Mouse (Mus musculus) C3H10T1/2 (cell line): ENCODE measurements around the gene Bex6. TPM values are rescaled to one million over a fixed set of nuclear protein-coding genes. Genes with fewer than 3 reads are reported as not detected.

ENCODE experiments used
- polyA plus RNA-seq, 2 experiments: library from polyadenylated mRNA; unstranded; fragments of >200 nt; fragmentation: generic; extraction: Trizol; gene quantifications; one replicate each; pipeline ENCODE4 v1.2.1; 2012; ENCODE audit warnings: missing spikeins in 2 of 2

Bex6 gene
- not detected for polyA plus RNA-seq

DNA sequence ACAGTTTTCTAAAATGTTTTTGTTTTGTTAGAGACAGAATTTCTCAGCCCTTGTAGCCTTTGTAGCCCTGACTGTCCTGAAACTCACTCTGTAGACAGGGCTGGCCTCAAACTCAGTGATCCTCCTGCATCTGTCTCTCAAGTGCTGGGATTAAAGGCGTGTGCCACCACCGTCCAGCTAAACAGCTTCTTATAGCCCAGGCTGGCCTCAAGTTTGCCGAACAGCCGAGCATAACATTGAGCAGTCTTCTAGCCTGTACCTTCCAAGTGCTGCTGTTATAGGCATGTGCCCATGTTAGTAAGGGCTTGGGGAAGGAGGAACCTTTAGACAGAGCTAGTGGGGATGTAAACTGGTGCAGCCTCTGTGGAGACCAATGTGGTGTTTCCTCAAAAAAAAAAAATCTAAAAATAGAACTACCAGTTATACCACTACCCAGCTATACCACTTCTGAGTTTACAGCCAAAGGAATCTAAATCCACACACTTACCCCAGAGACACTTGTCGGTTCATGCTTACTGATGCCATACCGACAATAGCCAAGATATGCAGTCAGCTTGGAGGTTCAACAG, at the start of gene Bex6:
Gene Bex6, plus strand, starts transcription at position 491 of the 569 bp plus-strand sequence.

DNA sequence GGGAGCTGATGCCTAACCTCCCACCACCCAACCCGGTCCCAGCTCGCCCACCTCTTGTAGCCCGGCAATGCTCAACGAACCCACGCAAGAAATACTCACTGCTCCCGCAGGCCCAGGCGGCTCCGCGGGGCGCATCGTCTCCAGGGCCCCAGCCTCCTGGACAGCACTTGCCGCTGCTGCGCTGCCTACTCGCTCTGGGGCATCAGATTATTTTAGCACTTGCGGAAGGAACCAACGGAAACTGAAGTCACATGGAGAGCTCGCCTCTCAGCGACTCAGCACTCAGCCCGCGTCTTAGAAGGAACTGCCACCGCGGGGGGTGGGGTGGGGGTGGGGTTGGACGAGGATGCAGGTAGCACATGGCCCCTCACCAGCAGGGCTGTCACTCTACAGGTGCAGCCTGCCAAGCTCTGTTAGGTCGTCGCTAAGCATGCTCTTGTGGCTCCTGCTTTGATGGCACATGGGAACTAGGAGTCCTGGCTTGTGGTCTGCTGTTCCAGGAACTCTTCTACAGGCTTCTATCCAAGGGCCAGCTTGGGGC, 14.3 kb upstream of the Bex6 start, which contains the start of gene Nrros:
Gene Nrros, minus strand, starts transcription at position 314 of the 541 bp plus-strand sequence.

Other genes starting within 250 kb of the Bex6 start
- under 1 TPM; 0.01 to 0.09 TPM for gene Pigz, start 246.0 kb upstream of the Bex6 start, polyA plus RNA-seq
- gene 0610012G03Rik, start 231.3 kb upstream of the Bex6 start, polyA plus RNA-seq, result 10 to 100 TPM; 66.5 to 82.2 TPM
- gene Ncbp2, start 231.3 kb upstream of the Bex6 start, polyA plus RNA-seq, result 10 to 100 TPM in 1 of 2 experiments, 1 to 10 TPM in 1; 8.7 to 30.5 TPM
- 1 to 10 TPM in 1 of 2 experiments, under 1 TPM in 1; 0.48 to 4.4 TPM for gene Senp5, start 176.5 kb upstream of the Bex6 start, polyA plus RNA-seq
- 10 to 100 TPM in 1 of 2 experiments, 1 to 10 TPM in 1; 1.7 to 11.9 TPM for gene Pak2, start 100.5 kb upstream of the Bex6 start, polyA plus RNA-seq
- gene Pigx, start 80.1 kb upstream of the Bex6 start, polyA plus RNA-seq, result 10 to 100 TPM; 12.1 to 35.1 TPM
- 10 to 100 TPM in 1 of 2 experiments, 1 to 10 TPM in 1; 1.7 to 13.2 TPM for gene Cep19, start 80.0 kb upstream of the Bex6 start, polyA plus RNA-seq
- not detected for gene Nrros, start 14.2 kb upstream of the Bex6 start, polyA plus RNA-seq
- gene Fbxo45, start 67.3 kb downstream of the Bex6 start, polyA plus RNA-seq, result 1 to 10 TPM in 1 of 2 experiments, under 1 TPM in 1; 0.44 to 3.6 TPM
- 10 to 100 TPM in 1 of 2 experiments, 1 to 10 TPM in 1; 4.1 to 11.1 TPM for gene Wdr53, start 67.4 kb downstream of the Bex6 start, polyA plus RNA-seq
- not detected for gene Smco1, start 91.6 kb downstream of the Bex6 start, polyA plus RNA-seq
- 1 to 10 TPM; 1.7 to 5.0 TPM for gene Rnf168, start 97.6 kb downstream of the Bex6 start, polyA plus RNA-seq
- 1 to 10 TPM in 1 of 2 experiments, under 1 TPM in 1; 0.32 to 3.5 TPM for gene Ubxn7, start 152.4 kb downstream of the Bex6 start, polyA plus RNA-seq
- gene Tm4sf19, start 220.7 kb downstream of the Bex6 start, polyA plus RNA-seq, result under 1 TPM in 1 of 2 experiments, not detected in 1; 0.06 TPM
- 10 to 100 TPM in 1 of 2 experiments, 1 to 10 TPM in 1; 2.8 to 19.6 TPM for gene Tctex1d2, start 239.9 kb downstream of the Bex6 start, polyA plus RNA-seq